In the genomic region with DNA sequence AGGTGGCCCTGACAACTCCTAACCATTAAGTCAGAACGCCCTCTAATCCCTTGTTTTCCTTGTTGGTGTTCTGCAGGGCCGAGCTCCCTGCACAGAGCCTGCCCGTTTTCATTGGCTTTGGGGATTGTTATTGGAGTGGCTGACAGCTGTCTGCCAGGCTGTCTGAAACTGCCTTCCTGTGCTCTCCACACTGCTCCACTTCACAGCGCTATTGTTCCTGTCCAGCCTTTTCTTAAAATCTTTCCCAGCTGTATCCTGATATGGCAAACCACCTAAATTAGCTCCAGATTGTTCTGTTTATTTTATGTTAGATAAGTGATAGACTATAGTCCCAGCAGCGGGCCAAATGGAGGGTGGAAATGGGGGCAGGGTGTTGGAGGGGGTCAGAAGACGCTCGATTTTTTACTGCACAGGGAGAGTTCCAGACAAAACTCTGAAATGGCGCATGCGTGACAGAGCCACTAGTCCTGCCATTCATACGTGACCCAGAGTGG, we compare ENCODE assay signal across 8 mouse cellular contexts.
A peak's percentile ranks its signal among the peaks of the same experiment; 100 is the strongest.
DNase-seq lines count a peak whose midpoint lies in the region; ATAC-seq lines count a peak whose summit lies in the region.

No protein-coding gene starts in this region.

- peak; percentile 96 for ATAC-seq in embryonic facial prominence, embryonic 14.5 days (ENCODE audit: low read depth)
- peak; percentile 84 for ATAC-seq in heart, embryonic 15.5 days (replicated peaks; ENCODE audit: insufficient number of reproducible peaks, insufficient read depth, low FRiP score, low read depth)
- peak; percentile 99 for ATAC-seq in limb, embryonic 12.5 days (ENCODE audit: insufficient number of reproducible peaks, insufficient read depth, low FRiP score, low TSS enrichment, low read depth)

- H3K4me3 ChIP-seq in embryonic facial prominence, embryonic 14.5 days (ENCODE audit: low read depth, low read length), result no peak overlapping the region
- no peak overlapping the region for H3K4me3 ChIP-seq in heart, embryonic 15.5 days
- no peak overlapping the region for H3K4me3 ChIP-seq in limb, embryonic 12.5 days (replicated peaks)

- H3K9ac ChIP-seq in embryonic facial prominence, embryonic 14.5 days (ENCODE audit: low read depth, low read length), result no peak overlapping the region
- no peak overlapping the region for H3K9ac ChIP-seq in heart, embryonic 15.5 days
- no peak overlapping the region for H3K9ac ChIP-seq in limb, embryonic 12.5 days (replicated peaks)

- peak overlapping the region; percentile 92 for H3K27ac ChIP-seq in embryonic facial prominence, embryonic 14.5 days (replicated peaks; ENCODE audit: low read depth, low read length)
- H3K27ac ChIP-seq in heart, embryonic 15.5 days, result peak overlapping the region; percentile 77
- peak overlapping the region; percentile 97 for H3K27ac ChIP-seq in limb, embryonic 12.5 days

- H3K36me3 ChIP-seq in embryonic facial prominence, embryonic 14.5 days (ENCODE audit: control insufficient read depth, insufficient read depth, low read length), result no peaks in the 10 kb centered on the region
- no peaks in the 10 kb centered on the region for H3K36me3 ChIP-seq in heart, embryonic 15.5 days
- H3K36me3 ChIP-seq in limb, embryonic 12.5 days, result no peaks in the 10 kb centered on the region

- H3K4me2 ChIP-seq in embryonic facial prominence, embryonic 14.5 days (ENCODE audit: low read depth, low read length), result peak overlapping the region; percentile 36
- H3K4me2 ChIP-seq in heart, embryonic 15.5 days, result peak overlapping the region; percentile 29
- H3K4me2 ChIP-seq in limb, embryonic 12.5 days, result peak overlapping the region; percentile 46

- H3K9me3 ChIP-seq in embryonic facial prominence, embryonic 14.5 days (ENCODE audit: control insufficient read depth, low read length), result peaks cover under 1% of the 10 kb centered on the region; the same call in 1 of the 2 replicates
- no peaks in the 10 kb centered on the region for H3K9me3 ChIP-seq in heart, embryonic 15.5 days (replicated peaks)
- 0 out of 2 replicates have a peak, but pooled peaks cover 4% of the 10 kb centered on the region for H3K9me3 ChIP-seq in limb, embryonic 12.5 days

- DNase-seq in kidney, postnatal 4 days, result peak; percentile 41 to 59
- no peak for DNase-seq in kidney, adult 18-20 months
- peak; percentile 95 for DNase-seq in embryonic facial prominence, embryonic 14.5 days (ENCODE audit: low spot score)
- DNase-seq in skeletal muscle tissue, adult 2 months (ENCODE audit: low read depth, low spot score), result peak; percentile 34
- no peak for DNase-seq in left cerebral cortex, adult 9 months (ENCODE audit: low spot score in 2 of 2)
- no peak for DNase-seq in thymus, postnatal 25 days

- peaks cover 41% of the 10 kb centered on the region for H3K4me1 ChIP-seq in embryonic facial prominence, embryonic 14.5 days (ENCODE audit: control insufficient read depth, insufficient read depth, low read length)
- peaks cover 29% of the 10 kb centered on the region for H3K4me1 ChIP-seq in heart, embryonic 15.5 days (replicated peaks)
- peaks cover 52% of the 10 kb centered on the region for H3K4me1 ChIP-seq in limb, embryonic 12.5 days (replicated peaks)

- no peaks in the 10 kb centered on the region for H3K27me3 ChIP-seq in embryonic facial prominence, embryonic 14.5 days (replicated peaks; ENCODE audit: control insufficient read depth, insufficient read depth, low read length)
- no peaks in the 10 kb centered on the region for H3K27me3 ChIP-seq in heart, embryonic 15.5 days
- H3K27me3 ChIP-seq in limb, embryonic 12.5 days, result no peaks in the 10 kb centered on the region

- 8% methylated on average over 10 of the region's 10 CpGs for WGBS in embryonic facial prominence, embryonic 14.5 days
- WGBS in heart, embryonic 15.5 days, result 25% methylated on average over 10 of the region's 10 CpGs
- 10% methylated on average over 10 of the region's 10 CpGs for WGBS in limb, embryonic 12.5 days

Comparison
In these comparisons a context has a peak if more than half of its experiments do, and no peak if none do; other contexts are left out.
1. DNase-seq: peak in kidney, postnatal 4 days (2 of 2), embryonic facial prominence, embryonic 14.5 days (single experiment) and skeletal muscle tissue, adult 2 months (single experiment); none in kidney, adult 18-20 months (single experiment), left cerebral cortex, adult 9 months (0 of 2) and thymus, postnatal 25 days (single experiment).
2. Peak in every context shown above with its lines, with median percentiles within 50 percentile points of each other: ATAC-seq, H3K27ac ChIP-seq and H3K4me2 ChIP-seq.